Mouse (Mus musculus) forebrain, embryonic 11.5 days (tissue): Measurements from ENCODE around the gene Vstm2l. TPM values are rescaled to one million over a fixed set of nuclear protein-coding genes. Genes with fewer than 3 reads are reported as not detected.

Experiments
- ATAC-seq: fragments of 200-750 bp; cut with Nextera tagmentation; replicated peaks from 2 replicates; pipeline ENCODE4 v1.8.0; 2017; ENCODE audit warnings: moderate TSS enrichment; ENCODE audit not compliant: low FRiP score
- DNase-seq: peaks from one replicate; pipeline ENCODE4 v3.0.0-alpha.2; 2017; ENCODE audit warnings: low spot score
- H3K27ac ChIP-seq: fragments of 300-500 bp; sonication (generic); 2 replicates; pipeline ENCODE4 v1.5.1; 2014; ENCODE audit warnings: low read depth, low read length
- H3K27me3 ChIP-seq: fragments of 300-500 bp; sonication (generic); 2 replicates; pipeline ENCODE4 v1.6.1; 2014; ENCODE audit warnings: mild to moderate bottlenecking, low read length, mixed read lengths; ENCODE audit not compliant: control insufficient read depth, insufficient read depth
- H3K36me3 ChIP-seq: fragments of 300-500 bp; sonication (generic); 2 replicates; pipeline ENCODE4 v1.6.1; 2014; ENCODE audit warnings: mild to moderate bottlenecking, low read length, moderate library complexity, mixed read lengths; ENCODE audit not compliant: control insufficient read depth, insufficient read depth
- H3K4me1 ChIP-seq: fragments of 300-500 bp; sonication (generic); replicated peaks from 2 replicates; pipeline ENCODE4 v1.6.1; 2014; ENCODE audit warnings: low read length, mixed read lengths; ENCODE audit not compliant: control insufficient read depth, insufficient read depth
- H3K4me2 ChIP-seq: fragments of 300-500 bp; sonication (generic); 2 replicates; pipeline ENCODE4 v1.6.1; 2014; ENCODE audit warnings: low read depth, mild to moderate bottlenecking, low read length, moderate library complexity, mixed read lengths; ENCODE audit not compliant: severe bottlenecking
- H3K4me3 ChIP-seq: fragments of 300-500 bp; sonication (generic); 2 replicates; pipeline ENCODE4 v1.5.1; 2014; ENCODE audit warnings: low read depth, low read length
- H3K9ac ChIP-seq: fragments of 300-500 bp; sonication (generic); 2 replicates; pipeline ENCODE4 v1.6.1; 2014; ENCODE audit warnings: low read length
- H3K9me3 ChIP-seq: fragments of 300-500 bp; sonication (generic); 2 replicates; pipeline ENCODE4 v1.6.1; 2016; ENCODE audit warnings: low read length, mixed read lengths; ENCODE audit not compliant: control insufficient read depth
- WGBS: fragments of 180-500 bp; shearing (Covaris S2); extraction: QIAGEN DNeasy Blood & Tissue Kit; methylation state at CpG from one replicate; pipeline ENCODE4 v1.1.7; 2014; 5-methylcytosine and 5-hydroxymethylcytosine counted together
- polyA plus RNA-seq: library from polyadenylated mRNA; unstranded; fragments of >200 nt; fragmentation: Nextera tagmentation; extraction: Ambion mirVana; gene quantifications from 2 replicates; pipeline ENCODE4 v1.2.1, GENCODE M21; 2014

Gene Vstm2l
- polyA plus RNA-seq, 1 experiment from 2014 or later: 0.86 TPM

DNA sequence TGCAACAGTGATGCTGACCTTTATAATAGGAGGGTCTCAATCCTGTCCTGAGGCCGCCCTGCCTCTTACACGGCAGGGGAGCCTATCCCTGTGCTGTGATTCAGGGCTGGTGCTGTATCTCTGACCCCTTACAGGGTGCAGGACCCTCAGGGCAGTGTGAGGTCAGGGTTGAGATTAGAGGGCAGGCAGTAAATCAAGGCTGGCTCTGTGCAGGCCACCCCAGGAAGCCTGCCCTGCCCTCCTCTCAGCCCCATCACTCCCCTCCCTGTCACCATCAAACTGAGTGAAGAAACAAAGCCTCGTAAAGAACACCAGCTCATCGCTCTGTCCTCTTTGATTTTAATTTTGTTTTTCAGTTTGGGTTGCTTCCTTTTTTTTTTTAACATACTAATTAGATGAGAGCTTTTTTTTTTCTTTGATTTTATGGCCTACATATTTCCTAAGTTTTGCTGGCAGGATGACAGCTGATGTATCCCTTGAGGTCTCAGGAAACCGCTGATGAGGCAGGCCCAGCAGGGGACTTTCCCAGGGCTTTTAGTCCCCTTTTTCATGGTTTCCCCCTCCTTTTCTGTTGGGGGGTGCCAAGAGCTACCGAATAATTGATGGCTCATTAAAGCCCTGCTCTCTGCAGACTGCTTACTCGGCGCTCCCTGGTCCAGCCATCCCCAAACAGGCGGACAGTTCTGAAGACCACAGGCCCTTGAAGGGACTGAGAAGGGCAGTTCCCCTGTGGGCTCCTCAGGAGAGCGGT lies 27.0 kb upstream of the Vstm2l start:
- Histone ChIP-seq H3K4me3 (no peak overlapping the region), H3K27me3 (no peaks in the 10 kb centered on the region), H3K9ac (no peak overlapping the region), H3K27ac (peak overlapping the region; percentile 37; the same call in 1 of the 2 replicates), H3K9me3 (no peaks in the 10 kb centered on the region), H3K4me1 (peaks cover 9% of the 10 kb centered on the region), H3K4me2 (no peak overlapping the region), H3K36me3 (no peaks in the 10 kb centered on the region; the same call in 1 of the 2 replicates)
- DNase-seq: no peak
- ATAC-seq: peak; percentile 47; the same call in 1 of the 2 replicates
- 18% methylated on average over 10 of the region's 10 CpGs for WGBS

DNA sequence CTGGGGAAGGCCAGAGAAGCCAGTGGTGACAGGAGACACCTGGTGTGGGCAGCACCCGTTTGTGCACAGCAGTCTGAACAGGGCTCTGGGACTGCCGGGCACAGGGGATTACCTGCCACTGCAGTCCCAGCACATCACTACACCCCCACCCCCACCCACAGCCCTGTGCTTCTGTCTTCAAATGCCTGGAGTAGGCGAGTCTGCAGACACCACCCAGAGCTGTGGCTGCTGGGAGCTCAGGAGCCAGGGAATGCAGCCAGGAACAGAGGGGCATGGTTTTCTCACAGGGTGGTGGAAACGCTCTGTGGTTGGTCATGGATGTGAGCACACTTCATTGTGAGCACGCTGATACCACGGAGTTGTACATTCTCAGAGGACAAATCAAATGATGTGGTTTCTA lies 23.3 kb upstream of the Vstm2l start:
- DNase-seq: no peak
- Histone ChIP-seq H3K4me2 (no peak overlapping the region), H3K4me1 (peaks cover 9% of the 10 kb centered on the region), H3K9ac (no peak overlapping the region), H3K27me3 (no peaks in the 10 kb centered on the region), H3K36me3 (no peaks in the 10 kb centered on the region), H3K27ac (no peak overlapping the region), H3K9me3 (no peaks in the 10 kb centered on the region), H3K4me3 (no peak overlapping the region)
- no peak for ATAC-seq
- 78% methylated on average over 6 of the region's 6 CpGs for WGBS

DNA sequence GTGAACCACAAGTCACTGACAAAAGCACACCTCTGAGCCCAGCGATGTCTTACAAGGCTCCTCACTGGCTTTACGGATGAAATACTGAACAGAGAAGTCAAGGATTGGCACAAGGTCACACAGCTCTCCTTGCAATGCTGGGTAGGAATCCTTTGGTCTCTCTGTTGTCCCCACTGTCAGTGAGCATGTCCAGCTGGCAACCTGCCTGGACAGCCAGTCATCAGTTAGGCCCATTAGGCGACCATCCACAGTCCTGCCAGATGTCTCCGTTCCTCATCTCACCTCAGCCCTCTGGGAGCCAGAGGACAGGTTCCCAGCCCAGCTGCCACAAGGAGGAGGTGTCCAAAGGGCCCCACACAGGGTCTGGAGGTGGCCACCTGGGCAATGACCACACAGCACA lies 17.3 kb upstream of the Vstm2l start:
- Histone ChIP-seq H3K36me3 (no peaks in the 10 kb centered on the region), H3K4me2 (no peak overlapping the region), H3K9ac (no peak overlapping the region), H3K4me1 (no peaks in the 10 kb centered on the region), H3K9me3 (no peaks in the 10 kb centered on the region), H3K27me3 (no peaks in the 10 kb centered on the region), H3K27ac (no peak overlapping the region), H3K4me3 (no peak overlapping the region)
- DNase-seq (no peak), ATAC-seq (no peak)
- WGBS: 76% methylated on average over 4 of the region's 4 CpGs

DNA sequence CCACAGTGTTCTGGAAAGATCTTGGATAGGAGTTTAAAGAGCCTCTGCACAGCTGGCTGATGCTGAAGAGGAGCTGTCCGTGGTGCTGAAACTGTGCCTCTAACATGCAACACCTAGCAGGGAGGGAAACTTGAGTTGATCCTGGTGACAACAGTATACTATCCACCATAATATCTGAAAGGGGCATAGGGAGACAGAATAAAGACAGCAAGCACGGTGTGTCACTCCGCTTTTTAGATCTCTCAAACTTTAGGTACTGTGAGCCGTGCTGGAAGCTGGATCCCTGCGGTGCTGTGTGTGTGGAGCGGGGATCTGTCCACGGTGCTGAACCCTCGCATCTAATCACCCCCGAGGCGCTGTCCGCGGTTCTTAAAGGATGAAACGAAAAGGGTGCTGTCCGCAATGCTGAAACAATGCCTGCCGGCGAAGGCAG lies 1.2 kb upstream of the Vstm2l start:
- H3K27me3 ChIP-seq: peaks cover 26% of the 10 kb centered on the region
- no peaks in the 10 kb centered on the region for H3K36me3 ChIP-seq
- WGBS: 1% methylated on average over 16 of the region's 16 CpGs
- H3K9ac ChIP-seq: no peak overlapping the region
- H3K27ac ChIP-seq: no peak overlapping the region
- H3K4me1 ChIP-seq: peaks cover 7% of the 10 kb centered on the region; the same call in 1 of the 2 replicates
- no peaks in the 10 kb centered on the region for H3K9me3 ChIP-seq
- no peak overlapping the region for H3K4me3 ChIP-seq
- DNase-seq: peak; percentile 92
- H3K4me2 ChIP-seq: no peak overlapping the region
- 0 out of 2 replicates have a peak, but pooled peaks have one; percentile 49 for ATAC-seq

DNA sequence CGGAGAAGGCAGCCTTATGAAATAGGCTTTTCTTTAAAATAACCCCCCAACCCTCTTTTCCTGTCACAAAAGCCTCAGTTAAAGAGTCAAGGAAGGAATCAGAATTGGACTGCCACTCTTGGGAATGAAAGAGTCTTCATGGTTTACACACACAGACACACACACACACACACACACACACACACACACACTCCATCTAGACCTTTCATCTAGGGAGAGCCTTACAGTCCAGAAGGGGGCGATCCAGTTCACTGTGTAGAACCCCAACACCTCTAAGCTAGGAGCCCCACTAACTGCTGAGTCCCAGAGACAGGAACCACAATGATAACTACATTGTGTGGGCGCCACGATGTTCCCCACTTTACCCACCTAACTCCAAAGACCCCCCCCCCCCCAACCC lies 748 bp upstream of the Vstm2l start:
- H3K4me1 ChIP-seq: peaks cover 7% of the 10 kb centered on the region
- H3K9ac ChIP-seq: no peak overlapping the region
- DNase-seq: no peak
- no peak overlapping the region for H3K4me2 ChIP-seq
- H3K27me3 ChIP-seq: peaks cover 26% of the 10 kb centered on the region
- H3K27ac ChIP-seq: no peak overlapping the region
- H3K4me3 ChIP-seq: no peak overlapping the region
- no peak for ATAC-seq
- H3K36me3 ChIP-seq: no peaks in the 10 kb centered on the region
- no peaks in the 10 kb centered on the region for H3K9me3 ChIP-seq
- 2% methylated on average over 4 of the region's 4 CpGs for WGBS

DNA sequence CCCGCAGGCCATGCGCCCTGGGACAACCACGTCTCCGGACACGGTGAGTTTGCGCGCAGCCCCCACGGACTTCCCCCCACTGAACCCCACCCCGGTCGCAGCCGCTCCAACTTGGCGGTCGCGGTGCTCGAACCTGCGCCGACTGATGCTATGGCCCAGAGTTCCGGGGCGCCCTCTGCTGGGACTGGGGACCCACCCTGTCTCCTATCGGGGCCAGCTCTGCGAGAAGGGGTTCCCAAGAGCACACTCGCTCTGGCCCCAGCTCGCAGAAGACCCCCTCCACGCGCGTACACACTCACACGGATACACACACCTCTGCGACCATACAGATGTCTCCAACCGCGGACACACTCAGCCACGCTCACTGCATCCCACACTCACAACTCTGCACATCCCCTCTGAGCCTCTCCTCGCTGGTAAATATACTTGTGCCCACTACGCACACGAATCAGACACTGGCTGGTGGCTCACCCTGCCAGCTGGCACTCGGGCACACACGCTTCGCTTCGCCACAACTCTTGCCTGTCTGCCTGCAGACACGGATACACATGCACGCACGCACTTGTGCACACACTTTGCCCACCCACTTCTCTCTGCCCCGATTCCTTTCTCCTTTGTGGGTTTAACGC lies 550 bp downstream of the Vstm2l start:
- H3K36me3 ChIP-seq: no peaks in the 10 kb centered on the region
- DNase-seq: peak; percentile 67
- no peak overlapping the region for H3K27ac ChIP-seq
- no peaks in the 10 kb centered on the region for H3K9me3 ChIP-seq
- peak overlapping the region; percentile 35 for H3K4me3 ChIP-seq
- 42% methylated on average over 43 of the region's 43 CpGs for WGBS
- H3K4me1 ChIP-seq: peaks cover 7% of the 10 kb centered on the region
- 0 out of 2 replicates have a peak, but pooled peaks have one; percentile 10 for ATAC-seq
- H3K27me3 ChIP-seq: peaks cover 26% of the 10 kb centered on the region
- peak overlapping the region; percentile 57 for H3K4me2 ChIP-seq
- peak overlapping the region; percentile 30; the same call in 1 of the 2 replicates for H3K9ac ChIP-seq

DNA sequence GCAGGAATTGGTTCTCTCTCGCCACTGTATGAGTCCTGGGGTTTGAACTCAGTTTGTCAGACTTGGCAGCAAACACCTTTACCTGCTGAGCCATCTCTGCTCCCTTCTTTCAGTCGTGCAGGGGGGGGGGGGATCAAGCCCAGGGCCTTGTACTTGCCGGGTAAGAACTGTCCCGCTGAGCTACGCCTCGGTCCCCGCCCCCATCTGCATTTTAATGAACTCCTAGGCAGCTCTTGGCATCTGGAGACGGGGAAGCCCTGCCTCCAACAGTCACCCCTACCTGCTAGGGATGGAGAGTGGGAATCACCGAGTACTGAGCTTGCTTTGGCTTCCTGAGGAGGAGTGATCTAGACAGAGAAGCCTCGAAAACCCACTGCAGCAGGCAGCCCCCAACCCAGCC lies 4.1 kb downstream of the Vstm2l start:
- WGBS: 5% methylated on average over 10 of the region's 10 CpGs
- H3K9ac ChIP-seq: no peak overlapping the region
- no peak overlapping the region for H3K4me3 ChIP-seq
- no peaks in the 10 kb centered on the region for H3K36me3 ChIP-seq
- peaks cover 11% of the 10 kb centered on the region for H3K4me1 ChIP-seq
- H3K9me3 ChIP-seq: no peaks in the 10 kb centered on the region
- ATAC-seq: no peak
- DNase-seq: no peak
- no peak overlapping the region for H3K27ac ChIP-seq
- H3K27me3 ChIP-seq: peaks cover 25% of the 10 kb centered on the region
- H3K4me2 ChIP-seq: no peak overlapping the region

DNA sequence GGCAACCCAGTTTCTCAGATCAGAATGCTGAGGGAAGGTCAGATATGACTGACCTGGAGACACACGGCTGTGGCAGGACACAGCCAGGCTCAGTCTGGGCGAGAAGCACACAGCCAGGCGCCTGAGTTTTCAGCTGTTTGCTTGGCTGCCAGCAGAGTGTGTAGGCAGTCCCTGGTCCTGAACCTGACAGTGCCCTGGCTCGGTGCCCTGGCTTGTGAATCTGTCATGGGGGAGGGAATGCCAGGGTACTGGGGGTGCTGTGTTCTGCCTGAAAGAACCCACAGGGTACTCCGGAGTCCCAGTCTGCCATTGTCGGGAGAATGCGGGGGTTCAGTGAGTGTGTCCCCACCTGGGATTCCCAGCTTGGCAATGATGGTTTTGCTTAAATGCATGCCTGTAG lies 7.1 kb downstream of the Vstm2l start:
- no peaks in the 10 kb centered on the region for H3K36me3 ChIP-seq
- peaks cover 4% of the 10 kb centered on the region; the same call in 1 of the 2 replicates for H3K4me1 ChIP-seq
- H3K27ac ChIP-seq: no peak overlapping the region
- no peak overlapping the region for H3K4me2 ChIP-seq
- H3K9me3 ChIP-seq: no peaks in the 10 kb centered on the region
- ATAC-seq (no peak), DNase-seq (no peak)
- 0 out of 2 replicates have a peak, but pooled peaks cover 2% of the 10 kb centered on the region for H3K27me3 ChIP-seq
- H3K9ac ChIP-seq: no peak overlapping the region
- 82% methylated on average over 7 of the region's 7 CpGs for WGBS
- no peak overlapping the region for H3K4me3 ChIP-seq
